Mouse (Mus musculus) monocyte, adult 5-6 weeks (primary cell): ENCODE results near the gene Tfb1m. TPM values are rescaled to one million over a fixed set of nuclear protein-coding genes. Genes with fewer than 3 reads are reported as not detected.

Experiments used
- ATAC-seq: fragments of 153-309, 156-312 bp; replicated peaks from 2 replicates; pipeline ENCODE4 v1.8.0; 2017; ENCODE audit warnings: mild to moderate bottlenecking; ENCODE audit not compliant: low TSS enrichment, insufficient number of reproducible peaks, severe bottlenecking, poor library complexity, low FRiP score
- total RNA-seq: library from RNA; stranded (forward); fragments of 200-1000, 200-491, 200-594 nt; gene quantifications from 3 replicates; pipeline ENCODE4 v1.2.3, GENCODE M21; 2017

Gene Tfb1m
- total RNA-seq, 1 experiment from 2014 or later = 5.2 TPM

- no peak for ATAC-seq
Observed at GRCm38 (mm10) chr17:3520344-3520743, 37.2 kb downstream of the Tfb1m start.

DNA sequence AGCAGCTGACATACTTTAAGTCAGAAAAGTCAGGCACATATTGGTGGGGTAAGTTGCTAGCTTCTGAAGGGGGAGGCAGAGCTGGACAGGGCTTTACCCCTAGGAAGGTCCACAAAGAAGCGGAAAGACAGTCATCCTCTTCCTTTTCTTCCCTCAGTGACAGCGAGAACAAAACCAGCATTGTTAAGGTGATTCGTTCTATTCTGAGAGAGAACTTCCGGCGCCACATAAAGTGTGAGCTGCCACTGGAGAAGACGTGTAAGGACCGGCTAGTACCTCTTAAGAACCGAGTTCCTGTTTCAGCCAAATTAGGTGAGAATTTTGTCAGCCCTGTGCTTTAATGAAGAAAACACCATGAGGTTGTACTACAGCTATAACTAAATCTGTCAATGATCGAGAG is 41.2 kb downstream of the Tfb1m start:
- ATAC-seq = no peak

GRCm38 (mm10) chr17:3515851-3516250 is 41.7 kb downstream of the Tfb1m start:
- no peak for ATAC-seq

- ATAC-seq = no peak
Observed at GRCm38 (mm10) chr17:3514316-3514715, 43.3 kb downstream of the Tfb1m start.

DNA sequence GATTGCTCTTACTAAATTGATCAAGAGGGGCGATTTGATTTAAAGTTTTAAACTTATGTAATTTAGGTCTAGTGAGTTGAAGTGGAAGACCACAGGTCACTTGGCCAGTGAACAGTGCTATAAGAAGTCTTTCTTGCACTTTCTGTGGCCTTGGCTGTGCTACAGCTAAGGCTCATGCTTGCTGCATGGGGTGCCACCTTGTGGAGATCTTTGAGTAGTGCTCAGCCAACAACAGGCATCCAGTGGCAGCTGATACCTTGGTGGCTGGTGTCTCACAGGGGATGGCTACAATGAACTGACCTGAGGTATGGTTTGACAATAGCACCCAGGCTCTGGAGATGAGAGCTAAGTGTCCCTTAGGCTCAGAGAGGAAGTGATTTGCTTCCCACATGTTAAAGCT is 47.7 kb downstream of the Tfb1m start:
- peak; percentile 72 for ATAC-seq

DNA sequence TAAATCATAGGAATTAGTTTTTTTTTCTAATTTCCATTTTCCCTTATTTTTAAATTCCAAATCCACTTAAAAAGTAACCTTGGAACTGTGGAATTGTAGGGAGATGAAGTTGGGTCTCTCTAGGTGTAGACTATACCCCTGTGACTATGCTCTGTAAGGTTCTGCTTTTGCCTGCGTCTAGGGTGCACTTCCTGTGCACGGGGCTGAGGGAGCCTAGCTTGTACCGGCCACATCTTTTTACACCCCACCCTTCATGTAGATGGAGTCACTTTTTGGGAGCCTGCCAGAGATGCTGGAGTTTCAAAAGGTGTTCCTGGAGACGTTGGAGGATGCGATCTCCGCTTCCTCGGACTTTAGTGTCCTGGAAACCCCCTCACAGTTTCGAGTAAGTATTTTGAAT is 51.1 kb downstream of the Tfb1m start:
- no peak for ATAC-seq

- ATAC-seq = no peak
Observed at GRCm38 (mm10) chr17:3505711-3506110, 51.9 kb downstream of the Tfb1m start.

DNA sequence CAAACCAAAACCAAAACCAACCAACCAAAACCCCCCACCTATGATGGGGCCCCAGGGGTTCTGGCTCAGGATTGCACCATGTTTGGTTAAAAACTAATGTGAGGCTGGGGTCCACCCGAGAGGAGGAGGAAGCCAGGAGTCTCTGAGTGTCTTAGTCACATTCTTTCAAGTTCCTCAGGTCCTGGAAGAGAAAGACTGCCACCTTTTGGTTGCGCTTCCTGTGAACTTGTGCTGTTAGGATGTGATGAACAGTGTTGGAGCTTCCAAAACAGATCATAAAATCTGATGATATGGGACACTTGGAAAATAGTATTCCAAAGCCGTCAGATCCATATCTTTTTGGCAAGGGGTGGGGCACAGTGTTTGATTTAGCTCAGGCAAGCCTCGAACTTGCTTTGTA is 56.6 kb downstream of the Tfb1m start:
- ATAC-seq = no peak

- no peak for ATAC-seq
Observed at GRCm38 (mm10) chr17:3500076-3500475, 57.5 kb downstream of the Tfb1m start.

GRCm38 (mm10) chr17:3499468-3499867 is 58.1 kb downstream of the Tfb1m start:
- no peak for ATAC-seq

GRCm38 (mm10) chr17:3498580-3498979 is 59.0 kb downstream of the Tfb1m start:
- ATAC-seq = no peak

- ATAC-seq = no peak
Observed at GRCm38 (mm10) chr17:3498086-3498485, 59.5 kb downstream of the Tfb1m start.

- ATAC-seq = no peak
Observed at GRCm38 (mm10) chr17:3496080-3496479, 61.5 kb downstream of the Tfb1m start.

DNA sequence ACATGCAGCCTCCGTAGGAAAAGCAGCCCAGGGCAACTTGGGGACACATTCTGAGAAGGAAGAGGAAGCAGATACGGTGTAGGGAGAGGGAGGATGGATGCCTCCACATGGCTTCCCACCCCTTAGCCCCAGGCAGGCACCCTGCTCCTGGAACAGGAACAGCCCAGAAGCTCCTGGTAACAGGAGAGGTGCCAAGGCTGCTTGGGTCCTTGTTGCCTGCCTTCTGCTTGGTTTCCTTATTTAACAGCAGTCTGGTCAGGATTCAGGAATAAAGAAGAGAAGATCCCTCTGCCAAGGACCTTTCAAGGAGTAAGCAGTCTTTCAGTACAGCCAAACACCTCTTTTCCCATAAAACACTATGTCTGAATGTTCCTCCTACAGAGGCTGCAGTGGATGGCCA is 62.0 kb downstream of the Tfb1m start:
- no peak for ATAC-seq

GRCm38 (mm10) chr17:3491667-3492066 is 65.9 kb downstream of the Tfb1m start:
- no peak for ATAC-seq

GRCm38 (mm10) chr17:3491065-3491464 is 66.5 kb downstream of the Tfb1m start:
- 0 out of 2 replicates have a peak, but pooled peaks have one; percentile 30 for ATAC-seq

GRCm38 (mm10) chr17:3490216-3490895 is 67.2 kb downstream of the Tfb1m start:
- peak; percentile 52; the same call in 1 of the 2 replicates for ATAC-seq

DNA sequence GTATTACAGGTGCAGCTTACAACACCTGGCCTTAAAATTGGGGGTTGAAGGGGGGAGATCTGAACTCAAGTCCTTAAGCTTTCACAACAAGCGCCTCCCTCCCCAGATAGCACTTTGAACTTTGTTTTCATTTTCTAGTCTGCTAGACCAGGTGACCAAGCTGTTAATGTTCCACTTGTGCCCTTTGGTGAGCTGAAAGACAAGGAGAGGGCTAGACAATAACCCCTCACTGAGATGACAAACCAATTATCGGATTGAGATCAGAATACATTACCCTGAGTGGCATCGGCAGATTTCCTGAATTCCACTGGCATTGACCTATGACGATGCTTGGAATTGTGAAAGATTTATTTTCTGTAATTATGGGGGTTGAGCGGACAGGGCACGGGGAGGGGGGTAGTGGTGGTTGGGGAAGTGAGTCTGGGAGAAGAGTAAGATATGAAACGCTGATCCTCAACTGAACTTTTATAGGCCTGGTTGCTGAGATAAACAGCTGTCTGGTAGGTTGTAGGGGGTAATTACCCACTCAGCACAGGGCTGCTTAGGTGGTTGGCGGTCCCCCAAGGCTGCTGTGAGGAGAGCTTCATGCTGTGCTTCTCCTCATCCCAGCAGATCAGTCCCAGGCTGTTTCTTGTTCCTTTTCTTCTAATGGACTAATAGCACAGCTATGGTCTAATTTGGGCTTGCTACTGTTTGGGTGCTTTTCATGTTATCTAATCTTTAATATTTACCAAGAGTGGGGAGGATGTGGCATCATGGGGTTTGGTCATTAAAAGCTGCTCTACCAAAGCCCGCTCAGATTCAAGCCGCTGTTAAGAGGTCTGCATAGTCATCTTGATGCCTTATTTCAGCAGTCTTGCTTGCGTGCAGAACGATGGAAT is 69.6 kb downstream of the Tfb1m start:
- ATAC-seq = no peak

- ATAC-seq = no peak
Observed at GRCm38 (mm10) chr17:3487211-3487610, 70.4 kb downstream of the Tfb1m start.

DNA sequence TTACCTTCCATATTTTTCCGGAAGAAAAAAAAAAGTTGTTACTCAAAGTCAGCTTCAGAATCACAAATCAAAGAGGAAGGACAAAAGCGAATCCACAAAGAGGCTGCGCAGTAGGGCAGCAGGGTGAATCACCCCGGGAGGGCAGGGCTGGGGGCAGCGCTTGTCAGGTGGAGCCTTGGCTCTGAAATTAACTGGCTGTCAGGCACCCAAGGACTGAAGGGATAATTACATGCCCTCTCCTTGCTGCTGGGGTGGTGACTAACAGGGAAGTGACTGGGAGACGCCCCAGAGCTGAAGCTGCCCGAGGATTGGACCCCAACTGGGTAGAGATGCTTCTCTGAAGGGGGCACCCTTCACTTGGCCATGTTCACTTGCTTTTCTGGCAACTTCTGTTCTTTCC is 71.7 kb downstream of the Tfb1m start:
- ATAC-seq = no peak
